Mouse (Mus musculus) liver, postnatal 0 days (tissue): ENCODE results near the gene Meis3. TPM values are rescaled to one million over a fixed set of nuclear protein-coding genes. Genes with fewer than 3 reads are reported as not detected.

ENCODE experiments used
- ATAC-seq: fragments of 200-750 bp; cut with Nextera tagmentation; 2 replicates; pipeline ENCODE4 v1.8.0; 2017; ENCODE audit warnings: mild to moderate bottlenecking, moderate library complexity
- DNase-seq: peaks from one replicate; pipeline ENCODE4 v3.0.0-alpha.2; 2016
- H3K27ac ChIP-seq: fragments of 300-500 bp; sonication (generic); 2 replicates; pipeline ENCODE4 v1.5.1; 2014; ENCODE audit warnings: antibody characterized with exemption, moderate library complexity, mild to moderate bottlenecking, low read depth
- H3K27me3 ChIP-seq: fragments of 300-500 bp; sonication (generic); 2 replicates; pipeline ENCODE4 v1.6.1; 2014; ENCODE audit warnings: low read length, control low read depth, mixed read lengths; ENCODE audit not compliant: insufficient read depth
- H3K36me3 ChIP-seq: fragments of 300-500 bp; sonication (generic); replicated peaks from 2 replicates; pipeline ENCODE4 v1.6.1; 2014; ENCODE audit warnings: mild to moderate bottlenecking, control low read depth, low read length, moderate library complexity, mixed read lengths; ENCODE audit not compliant: insufficient read depth
- H3K4me1 ChIP-seq: fragments of 300-500 bp; sonication (generic); 2 replicates; pipeline ENCODE4 v1.6.1; 2014; ENCODE audit warnings: antibody characterized with exemption, mild to moderate bottlenecking, control low read depth; ENCODE audit not compliant: insufficient read depth
- H3K4me2 ChIP-seq: fragments of 300-500 bp; sonication (generic); 2 replicates; pipeline ENCODE4 v1.6.1; 2014; ENCODE audit warnings: low read depth, mild to moderate bottlenecking, low read length, moderate library complexity, mixed read lengths
- H3K4me3 ChIP-seq: fragments of 300-500 bp; sonication (generic); 2 replicates; pipeline ENCODE4 v1.5.1; 2014; ENCODE audit warnings: low read depth, low read length
- H3K9ac ChIP-seq: fragments of 300-500 bp; sonication (generic); replicated peaks from 2 replicates; pipeline ENCODE4 v1.6.1; 2014; ENCODE audit warnings: mild to moderate bottlenecking, moderate library complexity
- H3K9me3 ChIP-seq: fragments of 300-500 bp; sonication (generic); 2 replicates; pipeline ENCODE4 v1.6.1; 2016; ENCODE audit warnings: mild to moderate bottlenecking, control low read depth, low read length, mixed read lengths
- CTCF ChIP-seq: sonication (generic); IDR thresholded peaks from 2 replicates; pipeline ENCODE4 v1.5.1; 2016; ENCODE audit warnings: antibody characterized with exemption, low read depth
- EP300 ChIP-seq: IDR thresholded peaks from 2 replicates; pipeline ENCODE4 v1.6.1; 2016; ENCODE audit warnings: antibody characterized with exemption, low read depth, mild to moderate bottlenecking
- WGBS: fragments of 180-500 bp; shearing (Covaris S2); extraction: QIAGEN DNeasy Blood & Tissue Kit; methylation state at CpG from one replicate; pipeline ENCODE4 v1.1.7; 2014; ENCODE audit not compliant: insufficient replicate concordance; 5-methylcytosine and 5-hydroxymethylcytosine counted together
- polyA plus RNA-seq: library from polyadenylated mRNA; unstranded; fragments of >200 nt; fragmentation: Nextera tagmentation; extraction: Ambion mirVana; gene quantifications from 2 replicates; pipeline ENCODE4 v1.2.1, GENCODE M21; 2015

Gene Meis3
- polyA plus RNA-seq, 1 experiment from 2014 or later, result 1.9 TPM

DNA sequence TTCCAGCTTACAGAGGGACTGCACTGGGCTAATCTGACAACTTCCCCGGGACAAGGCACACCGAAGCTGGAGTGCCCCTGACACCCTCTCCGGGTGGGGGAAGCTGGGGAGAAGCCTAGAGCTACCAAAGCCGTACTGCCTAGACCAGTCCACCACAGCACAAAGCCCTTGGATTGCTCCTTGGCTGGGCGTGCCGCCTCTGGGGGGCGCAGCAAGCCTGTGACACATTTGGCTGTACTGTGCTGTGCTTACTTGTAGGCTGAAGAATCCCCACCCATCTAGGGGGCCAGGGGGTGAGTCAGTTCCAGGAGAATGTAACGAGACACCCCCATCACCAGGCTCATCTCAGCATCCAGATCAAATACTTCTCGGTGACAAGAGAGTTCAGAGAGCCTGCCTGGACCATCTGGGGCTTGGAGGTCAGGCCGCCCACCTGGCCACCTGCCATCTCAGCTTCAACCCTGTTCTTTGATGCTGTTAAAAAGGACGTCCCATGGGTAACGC, 36.0 kb downstream of the Meis3 start:
- Histone ChIP-seq H3K9me3 (no peaks in the 10 kb centered on the region), H3K4me3 (no peak overlapping the region), H3K27me3 (no peaks in the 10 kb centered on the region), H3K36me3 (peaks cover 50% of the 10 kb centered on the region), H3K4me2 (no peak overlapping the region), H3K27ac (no peak overlapping the region), H3K4me1 (no peaks in the 10 kb centered on the region), H3K9ac (no peak overlapping the region)
- WGBS, result 70% methylated on average over 12 of the region's 12 CpGs
- TF ChIP-seq CTCF, result peak; percentile 62
- no peak for TF ChIP-seq EP300
- peak; percentile 41 for DNase-seq
- ATAC-seq, result no peak

DNA sequence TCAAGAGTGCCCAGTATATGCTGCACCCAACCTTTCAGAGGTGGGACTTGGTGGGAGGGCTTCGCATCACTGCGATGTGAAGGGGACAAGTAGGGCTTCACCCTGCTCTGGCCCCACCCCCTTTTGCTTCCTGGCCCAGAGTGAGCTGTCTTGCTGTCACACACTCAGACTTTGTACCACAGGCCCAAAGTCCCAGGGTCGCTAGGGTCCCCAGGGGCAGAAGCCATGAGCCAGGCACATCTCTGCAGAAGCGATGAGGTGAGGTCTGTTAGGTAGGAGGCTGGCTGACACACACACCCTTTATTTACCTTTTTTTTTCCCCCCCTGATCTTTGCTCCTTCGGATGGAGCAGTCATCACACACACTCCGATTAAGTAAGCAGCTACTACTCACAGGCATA, 38.3 kb downstream of the Meis3 start:
- no peak for TF ChIP-seq EP300
- Histone ChIP-seq H3K4me2 (no peak overlapping the region), H3K4me3 (no peak overlapping the region), H3K27ac (no peak overlapping the region), H3K27me3 (no peaks in the 10 kb centered on the region), H3K9ac (no peak overlapping the region), H3K4me1 (no peaks in the 10 kb centered on the region), H3K9me3 (no peaks in the 10 kb centered on the region), H3K36me3 (peaks cover 52% of the 10 kb centered on the region)
- ATAC-seq (no peak), DNase-seq (no peak)
- WGBS, result 70% methylated on average over 6 of the region's 6 CpGs

DNA sequence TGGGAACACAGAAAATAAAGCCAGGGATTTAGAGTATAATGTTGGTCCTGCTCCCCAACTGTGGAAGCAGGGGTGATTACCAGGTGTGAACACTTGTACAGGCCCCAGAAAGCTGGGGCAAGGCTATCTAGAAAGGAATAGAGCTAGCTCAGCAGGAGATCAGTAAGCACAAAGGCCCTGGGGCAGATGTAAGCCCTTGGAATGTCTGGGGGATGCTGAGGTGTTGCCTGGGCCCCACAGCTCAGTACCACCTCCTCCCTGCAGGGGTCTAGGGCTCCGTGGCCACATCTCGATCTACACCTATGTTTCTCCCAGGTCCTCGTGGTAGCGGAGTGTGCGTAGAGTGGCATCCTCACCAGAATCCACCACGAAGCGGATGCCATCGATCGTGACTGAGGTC, 39.1 kb downstream of the Meis3 start:
- H3K4me1 ChIP-seq, result no peaks in the 10 kb centered on the region
- 85% methylated on average over 9 of the region's 9 CpGs for WGBS
- DNase-seq (no peak), ATAC-seq (no peak)
- H3K9me3 ChIP-seq, result no peaks in the 10 kb centered on the region
- H3K27me3 ChIP-seq, result no peaks in the 10 kb centered on the region
- H3K27ac ChIP-seq, result no peak overlapping the region
- no peak overlapping the region for H3K9ac ChIP-seq
- H3K4me2 ChIP-seq, result no peak overlapping the region
- H3K36me3 ChIP-seq, result peaks cover 52% of the 10 kb centered on the region
- H3K4me3 ChIP-seq, result no peak overlapping the region
- TF ChIP-seq CTCF (no peak), EP300 (no peak)

DNA sequence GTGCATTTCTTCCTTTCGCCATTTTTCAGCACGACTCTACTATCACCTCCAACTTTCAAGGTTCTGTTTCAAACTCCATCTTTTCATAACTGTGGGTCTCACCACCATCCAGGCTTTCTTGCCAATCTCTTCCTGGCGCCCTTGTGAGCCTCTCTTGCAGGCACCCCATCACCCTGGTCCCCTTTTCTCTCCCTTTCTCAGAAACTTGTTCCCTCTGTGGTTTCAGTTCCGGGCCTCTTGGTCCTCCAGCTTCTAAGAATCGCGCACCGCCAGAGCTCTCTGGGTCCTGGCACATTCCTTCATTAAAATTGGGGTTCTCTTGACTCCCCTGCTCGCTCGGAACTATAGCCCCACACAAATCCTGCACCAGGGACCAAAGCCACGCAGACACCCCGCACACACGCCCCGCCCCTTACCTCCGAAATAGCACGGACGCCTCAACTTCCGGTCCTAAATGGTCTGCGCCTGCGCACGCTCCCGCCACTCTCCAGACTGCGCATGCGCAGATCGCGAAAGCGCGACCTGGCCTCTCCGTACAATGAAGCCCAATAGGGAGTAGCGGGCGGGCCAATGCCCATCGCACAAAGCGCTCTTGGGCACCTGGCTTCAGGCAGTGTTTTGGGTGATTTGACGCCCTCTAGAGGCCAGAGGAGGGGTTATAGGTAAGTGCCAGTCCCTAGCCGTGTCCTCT, 46.8 kb downstream of the Meis3 start, which contains the start of gene Dhx34:
Gene Dhx34, minus strand, starts transcription at position 456 of the 691 bp plus-strand sequence.
- peak; percentile 97 for DNase-seq
- Histone ChIP-seq H3K36me3 (no peaks in the 10 kb centered on the region; the same call in 1 of the 2 replicates), H3K9me3 (no peaks in the 10 kb centered on the region), H3K4me2 (peak within 1 kb of the TSS; percentile 89), H3K4me3 (peak within 1 kb of the TSS; percentile 81), H3K9ac (peak within 1 kb of the TSS; percentile 85), H3K27me3 (no peaks in the 10 kb centered on the region), H3K27ac (peak within 1 kb of the TSS; percentile 90), H3K4me1 (peaks cover 12% of the 10 kb centered on the region)
- under 1% methylated on average over 34 of the region's 34 CpGs for WGBS
- TF ChIP-seq CTCF (peak; percentile 76), EP300 (no peak)
- peak; percentile 98 for ATAC-seq

DNA sequence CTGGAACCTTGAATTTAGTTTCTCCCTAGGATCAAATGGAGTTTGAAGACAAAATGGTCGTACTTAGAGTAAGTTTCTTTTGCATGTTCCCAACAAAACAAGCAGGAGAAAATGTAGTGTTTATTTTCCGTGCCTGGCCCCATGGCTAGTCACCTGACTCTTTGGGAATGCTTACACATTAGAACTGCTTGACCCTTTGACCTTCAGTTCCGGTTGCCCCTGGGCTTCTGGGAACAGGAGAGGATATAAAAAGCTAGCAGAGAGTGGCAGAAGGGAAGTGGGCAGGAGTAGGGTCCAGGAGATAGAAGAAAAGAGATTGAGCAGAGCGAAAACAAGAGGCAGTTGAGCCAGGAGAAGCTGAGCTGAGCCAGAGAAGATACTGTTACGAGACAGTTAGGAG, 55.0 kb downstream of the Meis3 start:
- Histone ChIP-seq H3K4me1 (peaks cover 8% of the 10 kb centered on the region), H3K4me3 (no peak overlapping the region), H3K27ac (no peak overlapping the region), H3K36me3 (no peaks in the 10 kb centered on the region), H3K9ac (no peak overlapping the region), H3K27me3 (no peaks in the 10 kb centered on the region), H3K4me2 (no peak overlapping the region), H3K9me3 (peaks cover 4% of the 10 kb centered on the region; the same call in 1 of the 2 replicates)
- DNase-seq, result no peak
- ATAC-seq, result no peak
- WGBS, result 35% methylated on average over 5 of the region's 5 CpGs
- TF ChIP-seq EP300 (no peak; the same call in 1 of the 2 replicates), CTCF (no peak)

Other genes with a start within 250 kb of the Meis3 start
- gene Nop53, start 229.0 kb upstream of the Meis3 start, polyA plus RNA-seq, result 82.6 and 90.6 TPM in 2 replicates
- 1.9 and 2.7 TPM in 2 replicates for gene Ehd2, start 207.5 kb upstream of the Meis3 start, polyA plus RNA-seq
- gene Bicra, start 127.2 kb upstream of the Meis3 start, polyA plus RNA-seq, result 0.95 and 1.0 TPM in 2 replicates
- gene Zfp541, start 113.3 kb upstream of the Meis3 start, polyA plus RNA-seq, result not detected in 2 replicates
- 96.6 and 105 TPM in 2 replicates for gene Napa, start 76.6 kb upstream of the Meis3 start, polyA plus RNA-seq
- gene Kptn, start 55.2 kb upstream of the Meis3 start, polyA plus RNA-seq, result 6.5 and 7.5 TPM in 2 replicates
- gene Slc8a2, start 45.3 kb upstream of the Meis3 start, polyA plus RNA-seq, result not detected in 2 replicates
- 3.6 and 3.9 TPM in 2 replicates for gene Dhx34, start 46.9 kb downstream of the Meis3 start, polyA plus RNA-seq
- 0.92 and 1.2 TPM in 2 replicates for gene C5ar2, start 69.1 kb downstream of the Meis3 start, polyA plus RNA-seq
- 5.5 and 6.9 TPM in 2 replicates for gene C5ar1, start 84.5 kb downstream of the Meis3 start, polyA plus RNA-seq
- gene Inafm1, start 98.5 kb downstream of the Meis3 start, polyA plus RNA-seq, result 7.5 and 8.4 TPM in 2 replicates
- gene Ccdc9, start 111.7 kb downstream of the Meis3 start, polyA plus RNA-seq, result 5.7 and 8.8 TPM in 2 replicates
- 3.7 and 4.1 TPM in 2 replicates for gene Bbc3, start 133.3 kb downstream of the Meis3 start, polyA plus RNA-seq
- gene Sae1, start 212.7 kb downstream of the Meis3 start, polyA plus RNA-seq, result 48.3 and 51.9 TPM in 2 replicates
- gene Zc3h4, start 225.8 kb downstream of the Meis3 start, polyA plus RNA-seq, result 4.7 and 5.2 TPM in 2 replicates